Mouse (Mus musculus) liver, embryonic 18 days (tissue): Measurements from ENCODE around the gene Klra2. TPM values are rescaled to one million over a fixed set of nuclear protein-coding genes. Genes with fewer than 3 reads are reported as not detected.

Experiments
- polyA plus RNA-seq: library from polyadenylated mRNA; depleted of rRNA; stranded (reverse); fragments of >200 nt; gene quantifications from 2 replicates; pipeline ENCODE4 v1.2.3, GENCODE M21; 2012; rRNA removed

Gene Klra2
- 1.3 and 1.4 TPM in 2 replicates for polyA plus RNA-seq

GRCm38 (mm10) chr6:131247206-131247605 is at the start of gene Klra2:
TSS of gene Klra2 (minus strand) at chr6:131247362.

GRCm38 (mm10) chr6:131292991-131293788 is 46.0 kb upstream of the Klra2 start, which contains the start of gene Magohb:
TSS of gene Magohb (minus strand) at chr6:131293244.

Other genes starting within 250 kb of the Klra2 start
- 9.6 and 10.5 TPM in 2 replicates for gene Magohb, start 45.9 kb upstream of the Klra2 start, polyA plus RNA-seq
- 0.20 and 0.22 TPM in 2 replicates for gene Styk1, start 106.2 kb upstream of the Klra2 start, polyA plus RNA-seq
- gene Ybx3, start 141.1 kb upstream of the Klra2 start, polyA plus RNA-seq: 85.8 and 102 TPM in 2 replicates
- gene 5430401F13Rik, start 239.0 kb upstream of the Klra2 start, polyA plus RNA-seq: not detected in 2 replicates
- gene Gm6619, start 239.0 kb upstream of the Klra2 start, polyA plus RNA-seq: not detected in 2 replicates